Mouse (Mus musculus) retina, postnatal 7 days (tissue): ENCODE data around the gene C3ar1.

Experiments used
- DNase-seq: peaks from one replicate; pipeline ENCODE4 v3.0.0-alpha.2; 2012; ENCODE audit warnings: low read depth, low spot score

Gene C3ar1

DNA sequence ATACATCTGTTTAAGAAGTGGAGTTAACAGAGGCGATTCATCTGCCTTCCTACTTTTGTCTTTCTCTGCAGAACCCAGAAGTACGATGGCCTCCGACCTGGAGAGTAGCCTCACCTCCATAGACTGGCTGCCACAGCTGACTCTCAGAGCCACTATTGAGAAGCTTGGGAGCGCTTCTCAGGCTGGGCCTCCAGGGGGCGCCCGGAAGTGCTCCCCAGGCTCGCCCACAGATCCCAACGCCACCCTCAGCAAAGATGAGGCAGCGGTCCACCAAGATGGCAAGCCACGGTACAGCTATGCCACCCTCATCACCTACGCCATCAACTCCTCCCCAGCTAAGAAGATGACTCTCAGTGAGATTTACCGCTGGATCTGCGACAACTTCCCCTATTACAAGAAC lies 27.9 kb downstream of the C3ar1 start:
- DNase-seq = no peak

DNA sequence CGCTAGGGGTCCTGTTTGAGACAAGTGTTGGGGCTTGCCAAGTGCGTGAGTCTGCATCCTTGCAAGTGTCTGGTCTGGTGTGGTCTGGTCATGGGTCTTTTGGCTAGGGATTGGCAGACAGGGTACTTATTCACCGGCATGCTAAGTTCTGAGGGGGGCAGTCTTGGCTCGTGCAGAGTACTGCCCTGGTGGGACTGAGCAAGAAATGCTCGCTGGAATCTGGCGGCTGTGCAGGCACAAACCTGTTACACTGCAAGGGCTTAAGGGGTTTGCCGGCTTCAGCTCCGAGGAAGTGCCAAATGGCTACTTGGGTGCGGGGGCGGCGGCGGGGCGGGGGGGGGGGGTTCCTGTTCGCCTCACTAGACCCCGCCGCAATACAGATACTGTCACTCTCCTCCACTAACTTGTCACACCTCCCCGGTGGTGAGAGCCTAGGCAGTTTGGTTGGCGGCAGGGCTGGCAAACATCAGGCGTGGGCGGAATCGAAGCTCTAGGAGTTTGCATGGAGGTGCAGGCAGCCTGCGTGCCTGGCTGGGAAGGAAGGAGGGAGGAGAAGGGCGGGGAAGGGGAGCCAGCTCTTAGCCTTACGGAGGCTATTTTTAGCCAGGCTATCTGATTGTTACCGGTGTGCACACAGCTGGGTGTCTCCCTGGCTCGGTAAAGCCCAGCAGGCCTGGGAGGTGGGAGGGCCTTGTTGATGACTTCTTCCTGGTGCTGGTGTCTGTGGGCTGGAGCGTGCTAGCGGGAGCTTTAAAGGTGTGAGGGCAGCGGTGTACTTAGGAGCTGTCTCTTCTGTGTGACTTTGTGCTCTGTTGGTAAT lies 29.8 kb downstream of the C3ar1 start:
- peak; percentile 49 for DNase-seq

GRCm38 (mm10) chr6:122825166-122825565 lies 30.8 kb downstream of the C3ar1 start:
- DNase-seq = no peak

- DNase-seq = no peak
These were observed 31.9 kb downstream of the C3ar1 start for GRCm38 (mm10) chr6:122824086-122824485.

DNA sequence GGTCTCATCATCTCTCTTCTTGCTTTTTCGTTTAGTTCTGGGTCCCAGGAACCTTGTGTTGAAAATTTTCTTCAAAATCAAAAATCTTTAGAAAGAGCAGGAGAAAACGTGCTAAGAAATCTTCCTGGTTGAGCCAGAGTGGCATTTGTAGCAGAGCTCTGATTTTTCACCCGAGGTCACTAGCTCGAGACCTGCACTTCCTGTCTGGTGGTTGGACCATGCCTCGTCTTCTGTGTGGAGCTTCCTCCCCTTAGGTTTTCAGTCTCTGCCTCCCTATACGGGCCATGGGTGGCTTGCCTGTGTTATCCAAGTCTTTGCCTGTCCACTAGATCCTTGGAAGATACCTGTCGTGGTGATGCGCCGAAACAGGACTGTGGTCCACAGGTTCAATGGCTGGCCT lies 34.1 kb downstream of the C3ar1 start:
- no peak for DNase-seq

DNA sequence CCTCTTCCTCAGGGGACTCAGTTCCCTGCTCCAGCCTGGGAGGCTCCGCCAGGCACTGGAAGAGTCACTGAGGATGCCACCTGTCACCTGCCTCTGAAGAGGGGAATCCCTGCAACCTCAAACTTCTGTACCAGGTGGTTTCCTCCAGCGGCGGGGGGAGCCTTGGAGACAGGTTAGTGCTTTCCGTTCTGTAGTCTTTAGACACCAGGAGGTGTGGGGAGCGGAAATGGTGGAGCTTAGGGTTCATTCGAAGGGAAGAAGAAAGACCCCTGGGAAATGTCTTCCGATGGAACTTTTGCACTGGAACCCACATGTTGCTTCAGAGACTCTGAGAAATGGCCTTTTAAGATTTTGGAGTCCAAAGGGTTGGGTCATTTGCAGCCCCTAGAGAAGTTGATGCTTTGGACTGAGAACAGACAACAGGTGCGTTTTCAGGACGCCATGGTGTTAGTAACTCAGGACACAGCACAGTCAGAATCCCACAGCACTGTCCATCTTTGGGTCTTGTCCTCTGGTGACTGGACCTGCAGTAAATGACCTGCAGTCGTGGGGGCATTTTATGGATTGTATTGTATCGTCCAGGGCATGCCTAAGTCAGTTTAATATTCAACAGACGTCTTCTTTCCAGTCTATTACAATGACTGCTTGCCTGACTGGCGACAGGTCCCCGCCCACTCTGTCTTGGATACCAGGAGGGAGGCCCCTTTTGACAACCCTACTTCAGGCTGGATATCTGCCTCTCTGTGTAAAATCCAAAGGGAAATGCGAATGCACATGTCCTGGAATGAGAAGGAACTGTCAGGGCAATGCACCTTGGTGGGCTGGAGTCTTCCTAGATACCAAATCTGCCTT lies 34.9 kb downstream of the C3ar1 start:
- DNase-seq = no peak

GRCm38 (mm10) chr6:122820071-122820798 lies 35.7 kb downstream of the C3ar1 start:
- DNase-seq = no peak

- peak; percentile 50 for DNase-seq
These were observed 36.5 kb downstream of the C3ar1 start, which contains the start of gene Foxj2 for GRCm38 (mm10) chr6:122819306-122820070. Gene Foxj2 (plus strand): TSS chr6:122819914.

DNA sequence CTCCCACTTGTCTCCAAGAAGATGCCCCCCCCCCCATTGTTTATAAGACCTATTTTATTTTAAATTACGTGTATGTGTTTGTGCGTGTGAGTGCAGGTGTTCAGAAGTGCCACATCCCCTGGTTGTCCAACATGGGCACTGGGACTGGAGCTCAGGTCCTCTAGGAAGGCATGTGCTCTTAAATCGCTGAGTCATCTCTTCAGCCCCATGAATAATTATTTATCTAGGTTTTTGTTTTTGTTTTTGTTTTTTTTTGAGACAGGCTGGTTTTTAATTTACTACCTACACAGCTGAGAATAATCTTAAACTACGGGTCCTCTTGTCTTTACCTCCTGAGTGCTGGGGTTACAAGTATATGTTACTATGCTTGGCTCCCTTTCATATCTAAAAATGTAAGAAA lies 42.3 kb downstream of the C3ar1 start:
- no peak for DNase-seq

- no peak for DNase-seq
These were observed 43.2 kb downstream of the C3ar1 start for GRCm38 (mm10) chr6:122812716-122813115.

GRCm38 (mm10) chr6:122811771-122812600 lies 44.0 kb downstream of the C3ar1 start:
- peak; percentile 28 for DNase-seq

DNA sequence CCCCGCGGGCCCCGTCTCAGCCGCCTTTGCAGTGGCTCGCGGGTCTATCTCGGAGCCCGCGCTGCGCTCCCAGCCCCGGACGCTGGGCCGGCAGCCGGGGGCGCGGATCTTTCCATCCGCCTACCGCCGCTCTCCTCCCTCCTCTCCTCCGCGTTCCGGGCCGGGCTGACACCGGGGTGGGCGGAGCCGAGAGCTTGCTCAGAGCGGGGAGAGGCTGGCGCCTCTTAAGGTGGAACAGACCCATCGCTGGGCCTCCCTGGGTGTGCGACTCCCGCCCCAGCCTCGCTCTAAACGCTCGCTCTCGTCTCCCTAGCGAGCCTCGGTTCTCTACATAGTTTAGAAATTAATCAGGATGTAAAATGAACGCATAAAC lies 44.7 kb downstream of the C3ar1 start:
- peak; percentile 75 for DNase-seq

DNA sequence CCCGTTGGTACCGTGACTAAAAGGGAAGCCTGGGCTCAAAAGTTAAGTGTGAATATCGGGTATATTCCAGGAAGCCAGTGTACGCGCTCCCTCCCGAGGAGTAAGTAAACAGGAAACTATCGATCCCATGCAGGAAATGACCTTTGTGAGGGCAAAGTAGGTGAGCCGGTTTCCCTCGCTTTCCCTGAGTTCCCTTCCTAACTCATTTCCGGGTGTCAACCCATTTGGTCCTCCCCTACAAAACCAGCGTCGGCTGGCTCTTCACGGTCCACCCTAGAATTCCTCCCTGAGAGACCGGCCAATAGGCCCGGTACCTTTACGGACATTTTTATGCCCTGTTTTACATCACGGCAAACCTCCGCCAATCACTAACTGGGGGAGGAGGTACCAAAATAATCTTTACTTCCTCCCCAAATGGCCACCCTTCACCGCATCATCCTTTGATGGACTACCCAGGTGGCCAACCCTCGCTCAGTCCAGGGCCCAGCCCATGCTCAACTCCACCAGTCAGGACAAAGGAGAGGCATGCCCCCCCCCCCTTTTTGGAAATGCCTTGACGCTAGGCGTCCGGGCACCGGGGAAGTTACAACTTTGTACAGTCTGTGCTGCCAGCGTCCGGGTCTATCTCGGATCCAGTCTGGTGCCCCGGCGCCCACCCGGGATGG lies 45.2 kb downstream of the C3ar1 start:
- DNase-seq = peak; percentile 93

- peak; percentile 21 for DNase-seq
These were observed 45.8 kb downstream of the C3ar1 start for GRCm38 (mm10) chr6:122810022-122810614.

- DNase-seq = peak; percentile 57
These were observed 51.5 kb downstream of the C3ar1 start for GRCm38 (mm10) chr6:122804418-122804817.

DNA sequence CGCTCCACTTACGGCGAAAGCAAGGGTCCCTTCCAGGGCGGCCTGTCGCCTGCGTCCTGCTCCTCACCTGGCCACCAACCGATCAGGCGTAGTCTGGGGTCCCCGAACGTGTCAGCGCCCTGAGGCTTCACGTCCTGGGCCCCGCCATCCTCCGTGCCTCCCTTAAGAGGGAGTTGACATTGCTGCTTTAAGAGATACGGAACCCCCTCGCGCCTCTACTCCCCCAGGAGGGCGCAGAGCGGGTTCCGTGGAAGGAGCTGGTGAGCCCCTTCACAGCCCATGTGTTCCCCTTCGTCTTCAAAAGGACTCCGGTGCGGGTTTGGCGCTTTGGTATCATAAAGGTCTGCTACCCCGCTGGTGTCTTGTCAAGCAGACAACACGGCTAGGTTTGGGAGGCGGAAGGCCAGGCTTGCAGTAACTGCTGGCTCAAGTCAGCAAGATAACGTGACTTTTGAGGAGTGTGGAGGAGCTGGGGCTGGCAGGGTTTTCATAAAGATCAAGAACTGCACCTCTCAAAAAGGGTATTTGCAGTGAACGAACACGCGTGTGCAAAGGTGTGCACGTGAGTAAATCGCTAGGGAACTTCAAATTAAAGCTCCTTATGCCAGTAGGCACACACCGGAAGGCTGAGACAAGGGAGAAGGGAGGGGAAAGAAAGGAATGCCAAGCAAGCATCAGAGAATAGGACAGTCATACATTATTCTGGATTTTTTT lies 54.0 kb downstream of the C3ar1 start:
- DNase-seq = no peak

GRCm38 (mm10) chr6:122801301-122801800 lies 54.6 kb downstream of the C3ar1 start, which contains the start of gene Slc2a3:
Gene Slc2a3 (minus strand): TSS chr6:122801640.
- no peak for DNase-seq

GRCm38 (mm10) chr6:122800640-122801300 lies 55.2 kb downstream of the C3ar1 start:
- DNase-seq = no peak
